ENCODE assay signal across 9 mouse cellular contexts in genomic region chr1:21052132-21052545, GRCm38 (mm10). TPM values are rescaled to one million over a fixed set of nuclear protein-coding genes. Genes with fewer than 3 reads are reported as not detected.
DNase-seq lines count a peak whose midpoint lies in the region; ATAC-seq and TF ChIP-seq lines count a peak whose summit lies in the region.
"Had no signal": no experiment of that assay in that cellular context is flagged by ENCODE, and none has a peak within 500 bp of the region (broad histone marks: within the 10 kb centered on the region; RNA-seq: fewer than 3 reads in every experiment).

No protein-coding gene starts in this region.

- peak overlapping the region; percentile 19 for H3K4me2 ChIP-seq in heart, embryonic 14.5 days (ENCODE audit: low read length)
- H3K4me2 ChIP-seq in hindbrain, embryonic 11.5 days (replicated peaks; ENCODE audit: low read depth, low read length), result no peak overlapping the region
- H3K4me2 ChIP-seq in midbrain, embryonic 15.5 days, result no peak overlapping the region

- peaks cover 28 to 39% of the 10 kb centered on the region in 2 experiments for H3K4me1 ChIP-seq in heart, embryonic 14.5 days (ENCODE audit: control insufficient read depth in 2 of 2, insufficient read depth in 2 of 2, low read length in 2 of 2)
- peaks cover 40% of the 10 kb centered on the region for H3K4me1 ChIP-seq in G1E (ENCODE audit: insufficient read depth, low read depth, low read length)
- peaks cover 4% of the 10 kb centered on the region; the same call in 1 of the 2 replicates for H3K4me1 ChIP-seq in hindbrain, embryonic 11.5 days (replicated peaks; ENCODE audit: control insufficient read depth, insufficient read depth, low read length)
- H3K4me1 ChIP-seq in midbrain, embryonic 15.5 days, result peaks cover 14% of the 10 kb centered on the region

- peak overlapping the region; percentile 15 to 52; a peak in 2 of 4 replicates for H3K27ac ChIP-seq in heart, embryonic 14.5 days (replicated peaks in 1 of 2; ENCODE audit: control insufficient read depth in 1 of 2, insufficient read depth in 1 of 2, low read depth in 2 of 2, low read length in 2 of 2)
- H3K27ac ChIP-seq in hindbrain, embryonic 11.5 days (ENCODE audit: low read depth, low read length), result 0 out of 2 replicates have a peak overlapping the region, but pooled peaks have one; percentile 31
- 0 out of 2 replicates have a peak overlapping the region, but pooled peaks have one; percentile 9 for H3K27ac ChIP-seq in midbrain, embryonic 15.5 days

- no peaks in the 10 kb centered on the region for H3K9me3 ChIP-seq in heart, embryonic 14.5 days (ENCODE audit: control insufficient read depth, low read length)
- H3K9me3 ChIP-seq in G1E (replicated peaks), result no peaks in the 10 kb centered on the region
- H3K9me3 ChIP-seq in hindbrain, embryonic 11.5 days (ENCODE audit: control insufficient read depth, low read length), result no peaks in the 10 kb centered on the region
- H3K9me3 ChIP-seq in midbrain, embryonic 15.5 days, result no peaks in the 10 kb centered on the region

- no peak for ATAC-seq in heart, embryonic 14.5 days (ENCODE audit: insufficient number of reproducible peaks, insufficient read depth, low FRiP score, low read depth)
- peak; percentile 67 for ATAC-seq in G1E (ENCODE audit: extremely low read depth, insufficient number of reproducible peaks, low FRiP score, poor library complexity, severe bottlenecking)
- no peak; the same call in 1 of the 2 replicates for ATAC-seq in hindbrain, embryonic 11.5 days (ENCODE audit: low FRiP score)
- peak; percentile 58; the same call in 1 of the 2 replicates for ATAC-seq in midbrain, embryonic 15.5 days (replicated peaks)

- DNase-seq in heart, adult 9 months (ENCODE audit: low spot score in 2 of 2), result no peak
- peak; percentile 21 for DNase-seq in G1E (ENCODE audit: low spot score)
- DNase-seq in hindbrain, embryonic 11.5 days (ENCODE audit: low spot score), result no peak
- DNase-seq in adrenal gland, postnatal 14 days, result no peak
- no peak for DNase-seq in right cerebral cortex, postnatal 14 days
- DNase-seq in layer of hippocampus, postnatal 36 days, result no peak

- H3K4me3 ChIP-seq in heart, embryonic 14.5 days (ENCODE audit: control insufficient read depth in 1 of 2, insufficient read depth in 1 of 2, low read depth in 1 of 2, low read length in 2 of 2), result no peak overlapping the region
- H3K4me3 ChIP-seq in G1E (ENCODE audit: low read depth, low read length), result no peak overlapping the region; the same call in 1 of the 2 replicates
- no peak overlapping the region for H3K4me3 ChIP-seq in hindbrain, embryonic 11.5 days (ENCODE audit: low read depth, low read length)
- no peak overlapping the region for H3K4me3 ChIP-seq in midbrain, embryonic 15.5 days

- H3K9ac ChIP-seq in heart, embryonic 14.5 days (ENCODE audit: low read length), result peak overlapping the region; percentile 31; the same call in 1 of the 2 replicates
- no peak overlapping the region for H3K9ac ChIP-seq in hindbrain, embryonic 11.5 days (ENCODE audit: low read depth, low read length)
- H3K9ac ChIP-seq in midbrain, embryonic 15.5 days, result no peak overlapping the region

- TF ChIP-seq CTCF in G1E (IDR thresholded peaks at IDR 0.05; ENCODE audit: low read depth, low read length), result no peak

- 15% methylated on average over 5 of the region's 5 CpGs for WGBS in heart, embryonic 14.5 days
- 62% methylated on average over 5 of the region's 5 CpGs for WGBS in hindbrain, embryonic 11.5 days
- WGBS in midbrain, embryonic 15.5 days, result 49% methylated on average over 5 of the region's 5 CpGs

- no peaks in the 10 kb centered on the region for H3K36me3 ChIP-seq in heart, embryonic 14.5 days (ENCODE audit: control insufficient read depth, insufficient read depth, low read length)
- no peaks in the 10 kb centered on the region for H3K36me3 ChIP-seq in G1E (replicated peaks)
- H3K36me3 ChIP-seq in hindbrain, embryonic 11.5 days (ENCODE audit: control insufficient read depth, insufficient read depth, low read length), result no peaks in the 10 kb centered on the region
- no peaks in the 10 kb centered on the region for H3K36me3 ChIP-seq in midbrain, embryonic 15.5 days (replicated peaks)

- no peaks in the 10 kb centered on the region for H3K27me3 ChIP-seq in heart, embryonic 14.5 days (ENCODE audit: control insufficient read depth, insufficient read depth, low read length)
- no peaks in the 10 kb centered on the region for H3K27me3 ChIP-seq in G1E (ENCODE audit: insufficient read depth, low read length)
- H3K27me3 ChIP-seq in hindbrain, embryonic 11.5 days (ENCODE audit: control insufficient read depth, insufficient read depth, low read length), result no peaks in the 10 kb centered on the region
- H3K27me3 ChIP-seq in midbrain, embryonic 15.5 days (replicated peaks), result no peaks in the 10 kb centered on the region
- H3K27me3 ChIP-seq: CH12.LX had no signal

RNA-seq across cellular contexts. Expression of gene Tram2, which starts 26.9 kb away (rescaled TPM):
- 4.8 and 5.0 TPM in 2 replicates for polyA plus RNA-seq in heart, embryonic 14.5 days (2014; fragmentation: Nextera tagmentation; extraction: Ambion mirVana)
- total RNA-seq in G1E (2014; fragmentation: Nextera tagmentation) (2.1 and 3.2 TPM in 2 replicates), G1E (2017) (0.76 and 0.87 TPM in 2 replicates)
- 0.33 and 0.51 TPM in 2 replicates for polyA plus RNA-seq in G1E (2012)
- 6.2 and 6.6 TPM in 2 replicates for polyA plus RNA-seq in hindbrain, embryonic 11.5 days (2014; fragmentation: Nextera tagmentation; extraction: Ambion mirVana)
- 2.0 and 2.1 TPM in 2 replicates for polyA plus RNA-seq in midbrain, embryonic 15.5 days (2015; fragmentation: Nextera tagmentation; extraction: Ambion mirVana)
- total RNA-seq in adrenal gland, postnatal 14 days (2021), result 7.0 and 7.1 TPM in 2 replicates
- total RNA-seq in layer of hippocampus, postnatal 36 days (2021), result 1 to 10 TPM in 1 of 2 experiments, under 1 TPM in 1; 0.94 to 1.2 TPM

Comparison
In these comparisons a context has a peak if more than half of its experiments do, and no peak if none do; other contexts are left out.
1. ATAC-seq: peak in G1E (single experiment) and midbrain, embryonic 15.5 days (single experiment); none in heart, embryonic 14.5 days (single experiment) and hindbrain, embryonic 11.5 days (single experiment).
2. Peak in every context shown above with its lines, with median percentiles within 50 percentile points of each other: H3K27ac ChIP-seq.